ENCODE assay signal across 17 mouse cellular contexts in genomic region chr15:52589391-52589790, GRCm38 (mm10).
DNase-seq lines count a peak whose midpoint lies in the region.
"Had no signal": no experiment of that assay in that cellular context is flagged by ENCODE, and none has a peak within 500 bp of the region (broad histone marks: within the 10 kb centered on the region; RNA-seq: fewer than 3 reads in every experiment).

No protein-coding gene starts in this region.

- DNase-seq in cerebellum, postnatal 10 days = peak; percentile 3 to 16
- no peak for DNase-seq in cerebellum, postnatal 36 days
- peak; percentile 8 for DNase-seq in gastrocnemius, postnatal 14 days
- DNase-seq in gastrocnemius, adult 8-10 months (ENCODE audit: low spot score in 2 of 2) = no peak
- DNase-seq in left cerebral cortex, postnatal 4 days = peak; percentile 6
- DNase-seq in left cerebral cortex, postnatal 14 days (ENCODE audit: low spot score in 2 of 2) = no peak
- DNase-seq in brain, adult 2 months (ENCODE audit: low read depth, low spot score) = peak; percentile 2
- no peak for DNase-seq in thymus, postnatal 0 days (ENCODE audit: low spot score)
- DNase-seq: adrenal gland, postnatal 36 days; cerebellum, adult 2 months; kidney, adult 8-10 months; kidney, postnatal 25 days; lung, adult 18-20 months; lung, postnatal 14 days; right cerebral cortex, postnatal 14 days; spleen, adult 18-20 months; thymus, postnatal 36 days had no signal

- intact Hi-C loops in gastrocnemius, postnatal 14 days (cut with DNase I; ENCODE audit: low total_unique reads) = no loop called here
- intact Hi-C loops in left cerebral cortex, postnatal 4 days (cut with DNase I) = no loop called here
- intact Hi-C loops in left cerebral cortex, postnatal 14 days (cut with DNase I) = no loop called here

Comparison
In these comparisons a context has a peak if more than half of its experiments do, and no peak if none do; other contexts are left out.
1. DNase-seq: peak in cerebellum, postnatal 10 days (2 of 2), gastrocnemius, postnatal 14 days (single experiment), left cerebral cortex, postnatal 4 days (single experiment) and brain, adult 2 months (single experiment); none in cerebellum, postnatal 36 days (0 of 2), gastrocnemius, adult 8-10 months (0 of 2), left cerebral cortex, postnatal 14 days (0 of 2) and thymus, postnatal 0 days (single experiment).